Mouse (Mus musculus) hindbrain, embryonic 14.5 days (tissue): ENCODE measurements around the gene Pknox2. TPM values are rescaled to one million over a fixed set of nuclear protein-coding genes. Genes with fewer than 3 reads are reported as not detected.

Experiments
- ATAC-seq: fragments of 200-750 bp; cut with Nextera tagmentation; 2 replicates; pipeline ENCODE4 v1.8.0; 2017; ENCODE audit warnings: moderate number of reproducible peaks, mild to moderate bottlenecking, moderate TSS enrichment, moderate library complexity; ENCODE audit not compliant: low FRiP score
- DNase-seq: peaks from one replicate; pipeline ENCODE4 v3.0.0-alpha.2; 2015; ENCODE audit warnings: low spot score
- H3K27ac ChIP-seq: fragments of 300-500 bp; sonication (generic); 2 replicates; pipeline ENCODE4 v1.5.1; 2014; ENCODE audit warnings: mild to moderate bottlenecking, moderate library complexity
- H3K27me3 ChIP-seq: fragments of 300-500 bp; sonication (generic); 2 replicates; pipeline ENCODE4 v1.6.1; 2014; ENCODE audit warnings: mild to moderate bottlenecking, low read length, mixed read lengths; ENCODE audit not compliant: control insufficient read depth, insufficient read depth
- H3K36me3 ChIP-seq: fragments of 300-500 bp; sonication (generic); replicated peaks from 2 replicates; pipeline ENCODE4 v1.6.1; 2014; ENCODE audit not compliant: control insufficient read depth, insufficient read depth
- H3K4me1 ChIP-seq: fragments of 300-500 bp; sonication (generic); replicated peaks from 2 replicates; pipeline ENCODE4 v1.6.1; 2014; ENCODE audit warnings: antibody characterized with exemption, low read length, mixed read lengths; ENCODE audit not compliant: control insufficient read depth, insufficient read depth
- H3K4me2 ChIP-seq: fragments of 300-500 bp; sonication (generic); replicated peaks from 2 replicates; pipeline ENCODE4 v1.6.1; 2014; ENCODE audit warnings: mild to moderate bottlenecking, moderate library complexity
- H3K4me3 ChIP-seq: fragments of 300-500 bp; sonication (generic); replicated peaks from 2 replicates; pipeline ENCODE4 v1.5.1; 2014; ENCODE audit warnings: mild to moderate bottlenecking, low read length
- H3K9ac ChIP-seq: fragments of 300-500 bp; sonication (generic); 2 replicates; pipeline ENCODE4 v1.6.1; 2014
- H3K9me3 ChIP-seq: fragments of 300-500 bp; sonication (generic); 2 replicates; pipeline ENCODE4 v1.6.1; 2016; ENCODE audit warnings: low read length; ENCODE audit not compliant: control insufficient read depth
- WGBS: fragments of 180-500 bp; shearing (Covaris S2); extraction: QIAGEN DNeasy Blood & Tissue Kit; methylation state at CpG from one replicate; pipeline ENCODE4 v1.1.7; 2014; 5-methylcytosine and 5-hydroxymethylcytosine counted together
- polyA plus RNA-seq: library from polyadenylated mRNA; unstranded; fragments of >200 nt; fragmentation: Nextera tagmentation; extraction: Ambion mirVana; gene quantifications from 2 replicates; pipeline ENCODE4 v1.2.1, GENCODE M21; 2014

The Pknox2 gene
- polyA plus RNA-seq: 25.1 and 25.8 TPM in 2 replicates

GRCm38 (mm10) chr9:37147359-37147685 lies at the start of gene Pknox2:
Gene Pknox2, minus strand, starts transcription at chr9:37147407.
- Histone ChIP-seq H3K36me3 (no peaks in the 10 kb centered on the region), H3K4me2 (peak within 1 kb of the TSS; percentile 94), H3K4me1 (peaks cover 28% of the 10 kb centered on the region), H3K9me3 (no peaks in the 10 kb centered on the region), H3K9ac (peak within 1 kb of the TSS; percentile 92), H3K27me3 (no peaks in the 10 kb centered on the region), H3K4me3 (peak within 1 kb of the TSS; percentile 90), H3K27ac (peak within 1 kb of the TSS; percentile 95)
- ATAC-seq: peak; percentile 83
- no peak for DNase-seq
- WGBS: 1% methylated on average over 9 of the region's 13 CpGs

- Histone ChIP-seq H3K9me3 (no peaks in the 10 kb centered on the region), H3K4me3 (no peak overlapping the region), H3K4me2 (no peak overlapping the region), H3K27me3 (no peaks in the 10 kb centered on the region), H3K9ac (no peak overlapping the region), H3K4me1 (no peaks in the 10 kb centered on the region), H3K27ac (no peak overlapping the region), H3K36me3 (no peaks in the 10 kb centered on the region)
- 92% methylated on average over 3 of the region's 3 CpGs for WGBS
- DNase-seq (no peak), ATAC-seq (no peak)
Measured at GRCm38 (mm10) chr9:37188024-37188423, 40.8 kb upstream of the Pknox2 start.

- Histone ChIP-seq H3K36me3 (no peaks in the 10 kb centered on the region), H3K9me3 (no peaks in the 10 kb centered on the region), H3K9ac (no peak overlapping the region), H3K4me3 (no peak overlapping the region), H3K27me3 (no peaks in the 10 kb centered on the region), H3K4me2 (no peak overlapping the region), H3K27ac (no peak overlapping the region), H3K4me1 (no peaks in the 10 kb centered on the region)
- no peak for ATAC-seq
- no peak for DNase-seq
- 92% methylated on average over 5 of the region's 5 CpGs for WGBS
Measured at GRCm38 (mm10) chr9:37187407-37187806, 40.2 kb upstream of the Pknox2 start.

GRCm38 (mm10) chr9:37183176-37183575 lies 36.0 kb upstream of the Pknox2 start:
- no peak for DNase-seq
- H3K4me3 ChIP-seq: no peak overlapping the region
- 74% methylated on average over 2 of the region's 2 CpGs for WGBS
- no peaks in the 10 kb centered on the region for H3K9me3 ChIP-seq
- H3K9ac ChIP-seq: no peak overlapping the region
- H3K27me3 ChIP-seq: no peaks in the 10 kb centered on the region
- no peak overlapping the region for H3K27ac ChIP-seq
- peaks cover 16% of the 10 kb centered on the region for H3K4me1 ChIP-seq
- H3K36me3 ChIP-seq: no peaks in the 10 kb centered on the region
- ATAC-seq: no peak
- H3K4me2 ChIP-seq: no peak overlapping the region

GRCm38 (mm10) chr9:37181596-37181995 lies 34.4 kb upstream of the Pknox2 start:
- no peak overlapping the region for H3K9ac ChIP-seq
- 55% methylated on average over 5 of the region's 5 CpGs for WGBS

GRCm38 (mm10) chr9:37179596-37179995 lies 32.4 kb upstream of the Pknox2 start:
- H3K27ac ChIP-seq: no peak overlapping the region
- peaks cover 29% of the 10 kb centered on the region for H3K4me1 ChIP-seq
- H3K36me3 ChIP-seq: no peaks in the 10 kb centered on the region
- no peak overlapping the region for H3K9ac ChIP-seq
- H3K4me2 ChIP-seq: no peak overlapping the region
- 85% methylated on average over 4 of the region's 4 CpGs for WGBS
- no peak for ATAC-seq
- H3K27me3 ChIP-seq: no peaks in the 10 kb centered on the region
- H3K9me3 ChIP-seq: no peaks in the 10 kb centered on the region
- H3K4me3 ChIP-seq: no peak overlapping the region
- no peak for DNase-seq

More at GRCm38 (mm10) chr9:37181596-37181995, 34.4 kb upstream of the Pknox2 start:
- Histone ChIP-seq H3K9me3 (no peaks in the 10 kb centered on the region), H3K4me3 (no peak overlapping the region), H3K27me3 (no peaks in the 10 kb centered on the region), H3K4me1 (peaks cover 27% of the 10 kb centered on the region), H3K27ac (no peak overlapping the region), H3K36me3 (no peaks in the 10 kb centered on the region), H3K4me2 (no peak overlapping the region)
- DNase-seq (no peak), ATAC-seq (no peak)

GRCm38 (mm10) chr9:37178911-37179310 lies 31.7 kb upstream of the Pknox2 start:
- no peaks in the 10 kb centered on the region for H3K36me3 ChIP-seq
- no peak overlapping the region for H3K9ac ChIP-seq
- 0 out of 2 replicates have a peak overlapping the region, but pooled peaks have one; percentile 2 for H3K27ac ChIP-seq
- DNase-seq: peak; percentile 68
- no peak overlapping the region for H3K4me2 ChIP-seq
- H3K9me3 ChIP-seq: no peaks in the 10 kb centered on the region
- peak; percentile 68; the same call in 1 of the 2 replicates for ATAC-seq
- no peaks in the 10 kb centered on the region for H3K27me3 ChIP-seq
- H3K4me1 ChIP-seq: peaks cover 29% of the 10 kb centered on the region
- H3K4me3 ChIP-seq: no peak overlapping the region
- WGBS: 17% methylated on average over 4 of the region's 4 CpGs

GRCm38 (mm10) chr9:37177551-37177950 lies 30.3 kb upstream of the Pknox2 start:
- Histone ChIP-seq H3K36me3 (no peaks in the 10 kb centered on the region), H3K4me1 (peaks cover 29% of the 10 kb centered on the region), H3K4me3 (no peak overlapping the region), H3K27ac (peak overlapping the region; percentile 43; the same call in 1 of the 2 replicates), H3K9me3 (no peaks in the 10 kb centered on the region), H3K9ac (no peak overlapping the region), H3K27me3 (no peaks in the 10 kb centered on the region), H3K4me2 (0 out of 2 replicates have a peak overlapping the region, but pooled peaks have one; percentile 2)
- 35% methylated on average over 8 of the region's 8 CpGs for whole genome bisulfite sequencing
- no peak for DNase-seq
- ATAC-seq: no peak

GRCm38 (mm10) chr9:37177107-37177506 lies 29.9 kb upstream of the Pknox2 start:
- H3K4me2 ChIP-seq: 0 out of 2 replicates have a peak overlapping the region, but pooled peaks have one; percentile 2

GRCm38 (mm10) chr9:37176002-37176401 lies 28.8 kb upstream of the Pknox2 start:
- H3K4me1 ChIP-seq: peaks cover 20% of the 10 kb centered on the region
- H3K9me3 ChIP-seq: no peaks in the 10 kb centered on the region
- no peaks in the 10 kb centered on the region for H3K27me3 ChIP-seq
- H3K4me2 ChIP-seq: no peak overlapping the region
- no peak overlapping the region for H3K4me3 ChIP-seq
- WGBS: 51% methylated on average over 3 of the region's 3 CpGs
- ATAC-seq (no peak; the same call in 1 of the 2 replicates), DNase-seq (no peak)
- H3K9ac ChIP-seq: no peak overlapping the region
- no peak overlapping the region for H3K27ac ChIP-seq
- H3K36me3 ChIP-seq: no peaks in the 10 kb centered on the region

More at GRCm38 (mm10) chr9:37177107-37177506, 29.9 kb upstream of the Pknox2 start:
- no peaks in the 10 kb centered on the region for H3K9me3 ChIP-seq
- H3K4me1 ChIP-seq: peaks cover 29% of the 10 kb centered on the region
- no peaks in the 10 kb centered on the region for H3K27me3 ChIP-seq
- H3K4me3 ChIP-seq: no peak overlapping the region
- H3K27ac ChIP-seq: peak overlapping the region; percentile 43; the same call in 1 of the 2 replicates
- peak; percentile 70 for DNase-seq
- no peak overlapping the region for H3K9ac ChIP-seq
- H3K36me3 ChIP-seq: no peaks in the 10 kb centered on the region
- under 1% methylated on average over 5 of the region's 5 CpGs for WGBS
- ATAC-seq: no peak
